Comparison of ENCODE assay signal across 20 mouse cellular contexts in genomic region chr13:113435117-113435516, GRCm38 (mm10).
"Had no signal": no experiment of that assay in that cellular context is flagged by ENCODE, and none has a peak within 500 bp of the region (broad histone marks: within the 10 kb centered on the region; RNA-seq: fewer than 3 reads in every experiment).

No protein-coding gene starts in this region.

- H3K36me3 ChIP-seq: intestine, embryonic 15.5 days; neural tube, embryonic 12.5 days; neural tube, embryonic 15.5 days; stomach, embryonic 15.5 days had no signal

- ATAC-seq: intestine, embryonic 15.5 days had no signal

- H3K27ac ChIP-seq: intestine, embryonic 15.5 days; kidney, postnatal 0 days; layer of hippocampus, adult 2 months; left cerebral cortex, adult 2 months; liver, embryonic 14.5 days; macrophage; neural tube, embryonic 12.5 days; neural tube, embryonic 15.5 days; stomach, embryonic 15.5 days had no signal

- H3K4me3 ChIP-seq: intestine, embryonic 15.5 days; layer of hippocampus, adult 2 months; left cerebral cortex, adult 2 months; neural tube, embryonic 12.5 days; neural tube, embryonic 15.5 days; stomach, embryonic 15.5 days had no signal

- H3K4me1 ChIP-seq: neural tube, embryonic 12.5 days had no signal

- DNase-seq: kidney, adult 11 months; kidney, postnatal 25 days; layer of hippocampus, postnatal 36 days; lung, adult 2 months; midbrain, embryonic 14.5 days; retina, postnatal 1 day; right cerebral cortex, postnatal 25 days; spleen, adult 18-20 months; thymus, postnatal 14 days had no signal

- H3K4me2 ChIP-seq: intestine, embryonic 15.5 days; liver, embryonic 11.5 days; midbrain, embryonic 11.5 days; neural tube, embryonic 12.5 days; neural tube, embryonic 15.5 days; stomach, embryonic 15.5 days had no signal

- H3K9me3 ChIP-seq: intestine, embryonic 15.5 days; neural tube, embryonic 12.5 days; neural tube, embryonic 15.5 days; stomach, embryonic 15.5 days had no signal

- H3K27me3 ChIP-seq: intestine, embryonic 15.5 days; neural tube, embryonic 12.5 days; neural tube, embryonic 15.5 days; stomach, embryonic 15.5 days had no signal

- H3K9ac ChIP-seq: intestine, embryonic 15.5 days; liver, embryonic 14.5 days; neural tube, embryonic 12.5 days; neural tube, embryonic 15.5 days; stomach, embryonic 15.5 days had no signal
